Mouse (Mus musculus) lung, adult 2 months (tissue): Measurements from ENCODE around the gene Bpi. TPM values are rescaled to one million over a fixed set of nuclear protein-coding genes. Genes with fewer than 3 reads are reported as not detected.

ENCODE experiments used
- DNase-seq: peaks from one replicate; pipeline ENCODE4 v3.0.0; 2022
- H3K4me1 ChIP-seq: fragments of 200-500 bp; 2 replicates; pipeline ENCODE4 v1.6.1; 2011; ENCODE audit warnings: low read length; ENCODE audit not compliant: control insufficient read depth, insufficient read depth
- H3K4me3 ChIP-seq: fragments of 200-500 bp; replicated peaks from 2 replicates; pipeline ENCODE3; 2011; ENCODE audit warnings: low read depth, mild to moderate bottlenecking, control low read depth, low read length; ENCODE audit errors: extremely low read depth
- CTCF ChIP-seq: fragments of 200-500 bp; IDR thresholded peaks from 2 replicates; pipeline ENCODE4 v1.5.1; 2011; ENCODE audit warnings: mild to moderate bottlenecking, low read length, control low read depth; ENCODE audit not compliant: insufficient read depth
- POLR2A ChIP-seq: fragments of 200-500 bp; IDR thresholded peaks from 2 replicates; pipeline ENCODE4 v1.6.1; 2011; ENCODE audit warnings: low read depth, mild to moderate bottlenecking, control low read depth, low read length, borderline replicate concordance; ENCODE audit errors: extremely low read depth
- WGBS: fragments of 180-500 bp; shearing (Covaris S2); methylation state at CpG from one replicate; pipeline ENCODE4 v1.1.7; 2018; 5-methylcytosine and 5-hydroxymethylcytosine counted together
- polyA plus RNA-seq: library from polyadenylated mRNA; depleted of rRNA; stranded (reverse); fragments of >200 nt; gene quantifications from 2 replicates; pipeline ENCODE4 v1.2.3, GENCODE M21; 2012

Gene Bpi
- polyA plus RNA-seq, 1 experiment, result not detected

GRCm38 (mm10) chr2:158222664-158223063, 35.2 kb upstream of the Bpi start:
- 52% methylated on average over 4 of the region's 4 CpGs for WGBS
- no peaks in the 10 kb centered on the region for H3K4me1 ChIP-seq
- TF ChIP-seq POLR2A, result no peak
- TF ChIP-seq CTCF, result no peak
- H3K4me3 ChIP-seq, result no peak overlapping the region
- no peak for DNase-seq

GRCm38 (mm10) chr2:158223497-158223896, 34.4 kb upstream of the Bpi start:
- H3K4me1 ChIP-seq, result no peaks in the 10 kb centered on the region
- 63% methylated on average over 3 of the region's 3 CpGs for WGBS
- no peak for DNase-seq
- H3K4me3 ChIP-seq, result no peak overlapping the region
- TF ChIP-seq POLR2A (no peak), CTCF (no peak)

- no peak overlapping the region for H3K4me3 ChIP-seq
- TF ChIP-seq CTCF, result peak; percentile 43; the same call in 1 of the 2 replicates
- no peak for TF ChIP-seq POLR2A
- no peak for DNase-seq
- 0 out of 2 replicates have a peak, but pooled peaks cover 3% of the 10 kb centered on the region for H3K4me1 ChIP-seq
- 43% methylated on average over 5 of the region's 5 CpGs for WGBS
Measured at GRCm38 (mm10) chr2:158225301-158225700, 32.6 kb upstream of the Bpi start.

GRCm38 (mm10) chr2:158228670-158229502, 29.0 kb upstream of the Bpi start, which contains the start of gene D630003M21Rik:
Gene D630003M21Rik, minus strand, starts transcription at chr2:158229222.
- DNase-seq, result no peak
- 0 out of 2 replicates have a peak, but pooled peaks cover 3% of the 10 kb centered on the region for H3K4me1 ChIP-seq
- TF ChIP-seq CTCF, result no peak
- TF ChIP-seq POLR2A, result no peak
- WGBS, result 2% methylated on average over 48 of the region's 55 CpGs
- peak within 1 kb of the TSS; percentile 4 for H3K4me3 ChIP-seq

GRCm38 (mm10) chr2:158229503-158229892, 28.4 kb upstream of the Bpi start:
- H3K4me1 ChIP-seq, result 0 out of 2 replicates have a peak, but pooled peaks cover 3% of the 10 kb centered on the region
- H3K4me3 ChIP-seq, result no peak overlapping the region
- DNase-seq, result no peak
- TF ChIP-seq CTCF (no peak), POLR2A (no peak)
- WGBS, result 30% methylated on average over 7 of the region's 7 CpGs

GRCm38 (mm10) chr2:158230617-158231016, 27.3 kb upstream of the Bpi start:
- TF ChIP-seq POLR2A, result no peak
- no peak for TF ChIP-seq CTCF
- WGBS, result 55% methylated on average over 6 of the region's 6 CpGs

GRCm38 (mm10) chr2:158231071-158231470, 26.8 kb upstream of the Bpi start:
- WGBS, result 54% methylated on average over 5 of the region's 5 CpGs

More at GRCm38 (mm10) chr2:158230617-158231016, 27.3 kb upstream of the Bpi start:
- no peak for DNase-seq
- H3K4me3 ChIP-seq, result no peak overlapping the region
- 0 out of 2 replicates have a peak, but pooled peaks cover 3% of the 10 kb centered on the region for H3K4me1 ChIP-seq

GRCm38 (mm10) chr2:158232414-158232813, 25.5 kb upstream of the Bpi start:
- H3K4me1 ChIP-seq, result 0 out of 2 replicates have a peak, but pooled peaks cover 3% of the 10 kb centered on the region
- TF ChIP-seq CTCF (no peak), POLR2A (no peak)
- no peak overlapping the region for H3K4me3 ChIP-seq
- WGBS, result 63% methylated on average over 3 of the region's 3 CpGs
- DNase-seq, result no peak

More at GRCm38 (mm10) chr2:158231071-158231470, 26.8 kb upstream of the Bpi start:
- TF ChIP-seq POLR2A (no peak), CTCF (no peak)
- 0 out of 2 replicates have a peak, but pooled peaks cover 3% of the 10 kb centered on the region for H3K4me1 ChIP-seq
- H3K4me3 ChIP-seq, result no peak overlapping the region
- DNase-seq, result no peak

- no peak for TF ChIP-seq POLR2A
- TF ChIP-seq CTCF, result no peak
- DNase-seq, result no peak
- Histone ChIP-seq H3K4me1 (0 out of 2 replicates have a peak, but pooled peaks cover 3% of the 10 kb centered on the region), H3K4me3 (no peak overlapping the region)
- 37% methylated on average over 3 of the region's 3 CpGs for WGBS
Measured at GRCm38 (mm10) chr2:158233106-158233505, 24.8 kb upstream of the Bpi start.

- no peak overlapping the region for H3K4me3 ChIP-seq
- no peak for DNase-seq
- no peaks in the 10 kb centered on the region for H3K4me1 ChIP-seq
- TF ChIP-seq POLR2A, result no peak
- TF ChIP-seq CTCF, result no peak
Measured at GRCm38 (mm10) chr2:158236698-158237097, 21.2 kb upstream of the Bpi start.
